Mouse (Mus musculus) hindbrain, embryonic 11.5 days (tissue): ENCODE data around the gene Ccdc61. TPM values are rescaled to one million over a fixed set of nuclear protein-coding genes. Genes with fewer than 3 reads are reported as not detected.

Experiments
- ATAC-seq: fragments of 200-750 bp; cut with Nextera tagmentation; 2 replicates; pipeline ENCODE4 v1.8.0; 2017; ENCODE audit warnings: mild to moderate bottlenecking, moderate TSS enrichment, moderate library complexity; ENCODE audit not compliant: low FRiP score
- DNase-seq: peaks from one replicate; pipeline ENCODE4 v3.0.0-alpha.2; 2015; ENCODE audit warnings: low spot score
- H3K27ac ChIP-seq: fragments of 300-500 bp; sonication (generic); 2 replicates; pipeline ENCODE4 v1.5.1; 2014; ENCODE audit warnings: mild to moderate bottlenecking, low read depth, low read length
- H3K27me3 ChIP-seq: fragments of 300-500 bp; sonication (generic); 2 replicates; pipeline ENCODE4 v1.6.1; 2014; ENCODE audit warnings: mild to moderate bottlenecking, low read length, moderate library complexity, mixed read lengths; ENCODE audit not compliant: control insufficient read depth, insufficient read depth
- H3K36me3 ChIP-seq: fragments of 300-500 bp; sonication (generic); 2 replicates; pipeline ENCODE4 v1.6.1; 2014; ENCODE audit warnings: mild to moderate bottlenecking, low read length, moderate library complexity, mixed read lengths; ENCODE audit not compliant: control insufficient read depth, insufficient read depth
- H3K4me1 ChIP-seq: fragments of 300-500 bp; sonication (generic); replicated peaks from 2 replicates; pipeline ENCODE4 v1.6.1; 2014; ENCODE audit warnings: low read length, mixed read lengths; ENCODE audit not compliant: control insufficient read depth, insufficient read depth
- H3K4me2 ChIP-seq: fragments of 300-500 bp; sonication (generic); replicated peaks from 2 replicates; pipeline ENCODE4 v1.6.1; 2014; ENCODE audit warnings: mild to moderate bottlenecking, low read depth, low read length
- H3K4me3 ChIP-seq: fragments of 300-500 bp; sonication (generic); 2 replicates; pipeline ENCODE4 v1.5.1; 2014; ENCODE audit warnings: low read depth, low read length
- H3K9ac ChIP-seq: fragments of 300-500 bp; sonication (generic); 2 replicates; pipeline ENCODE4 v1.6.1; 2014; ENCODE audit warnings: low read depth, low read length
- H3K9me3 ChIP-seq: fragments of 300-500 bp; sonication (generic); 2 replicates; pipeline ENCODE4 v1.6.1; 2016; ENCODE audit warnings: low read length; ENCODE audit not compliant: control insufficient read depth
- WGBS: fragments of 180-500 bp; shearing (Covaris S2); extraction: QIAGEN DNeasy Blood & Tissue Kit; methylation state at CpG from one replicate; pipeline ENCODE4 v1.1.7; 2014; 5-methylcytosine and 5-hydroxymethylcytosine counted together
- polyA plus RNA-seq: library from polyadenylated mRNA; unstranded; fragments of >200 nt; fragmentation: Nextera tagmentation; extraction: Ambion mirVana; gene quantifications from 2 replicates; pipeline ENCODE4 v1.2.1, GENCODE M21; 2014

Gene Ccdc61
- polyA plus RNA-seq = 22.9 and 27.3 TPM in 2 replicates

- peak within 1 kb of the TSS; percentile 60 for H3K4me2 ChIP-seq
- H3K27ac ChIP-seq = 0 out of 2 replicates have a peak within 1 kb of the TSS, but pooled peaks have one; percentile 7
- peak within 1 kb of the TSS; percentile 59 for H3K9ac ChIP-seq
- peak; percentile 99 for ATAC-seq
- H3K9me3 ChIP-seq = no peaks in the 10 kb centered on the region
- no peaks in the 10 kb centered on the region for H3K36me3 ChIP-seq
- 0 out of 2 replicates have a peak, but pooled peaks cover 5% of the 10 kb centered on the region for H3K4me1 ChIP-seq
- H3K27me3 ChIP-seq = no peaks in the 10 kb centered on the region
- peak within 1 kb of the TSS; percentile 82 for H3K4me3 ChIP-seq
- DNase-seq = peak; percentile 97
- 0% methylated on average over 33 of the region's 33 CpGs for WGBS
These were observed at the start of gene Ccdc61 for GRCm38 (mm10) chr7:18910241-18910831. Gene Ccdc61 (minus strand): TSS chr7:18910415.

- Histone ChIP-seq H3K4me3 (no peak overlapping the region), H3K9me3 (no peaks in the 10 kb centered on the region), H3K9ac (no peak overlapping the region), H3K36me3 (no peaks in the 10 kb centered on the region), H3K4me1 (peaks cover 25% of the 10 kb centered on the region), H3K27me3 (peaks cover 15% of the 10 kb centered on the region), H3K4me2 (no peak overlapping the region), H3K27ac (no peak overlapping the region)
- DNase-seq (peak; percentile 45), ATAC-seq (no peak)
- WGBS = 69% methylated on average over 8 of the region's 8 CpGs
These were observed 49.2 kb upstream of the Ccdc61 start for GRCm38 (mm10) chr7:18959446-18959845.

GRCm38 (mm10) chr7:18958384-18958766 is 48.2 kb upstream of the Ccdc61 start:
- Histone ChIP-seq H3K4me2 (peak overlapping the region; percentile 84), H3K4me3 (peak overlapping the region; percentile 35), H3K4me1 (peaks cover 24% of the 10 kb centered on the region), H3K36me3 (no peaks in the 10 kb centered on the region), H3K9ac (peak overlapping the region; percentile 64), H3K27me3 (peaks cover 15% of the 10 kb centered on the region), H3K9me3 (no peaks in the 10 kb centered on the region), H3K27ac (peak overlapping the region; percentile 79; the same call in 1 of the 2 replicates)
- WGBS = 3% methylated on average over 21 of the region's 21 CpGs
- DNase-seq (no peak), ATAC-seq (0 out of 2 replicates have a peak, but pooled peaks have one; percentile 1)

GRCm38 (mm10) chr7:18957569-18958383 is 47.6 kb upstream of the Ccdc61 start:
- peak; percentile 50 for ATAC-seq
- 0 out of 2 replicates have a peak, but pooled peaks cover under 1% of the 10 kb centered on the region for H3K36me3 ChIP-seq
- under 1% methylated on average over 92 of the region's 107 CpGs for WGBS
- peak; percentile 72 for DNase-seq
- peaks cover 15% of the 10 kb centered on the region for H3K27me3 ChIP-seq
- peak overlapping the region; percentile 64 for H3K9ac ChIP-seq
- H3K4me1 ChIP-seq = peaks cover 20% of the 10 kb centered on the region
- H3K4me2 ChIP-seq = peak overlapping the region; percentile 84
- H3K27ac ChIP-seq = peak overlapping the region; percentile 79
- H3K9me3 ChIP-seq = no peaks in the 10 kb centered on the region
- peak overlapping the region; percentile 35 for H3K4me3 ChIP-seq

GRCm38 (mm10) chr7:18951397-18951796 is 41.2 kb upstream of the Ccdc61 start:
- Histone ChIP-seq H3K4me1 (peaks cover 23% of the 10 kb centered on the region), H3K36me3 (peaks cover 11% of the 10 kb centered on the region), H3K27ac (peak overlapping the region; percentile 40), H3K9ac (0 out of 2 replicates have a peak overlapping the region, but pooled peaks have one; percentile 15), H3K9me3 (no peaks in the 10 kb centered on the region), H3K27me3 (0 out of 2 replicates have a peak, but pooled peaks cover under 1% of the 10 kb centered on the region), H3K4me2 (0 out of 2 replicates have a peak overlapping the region, but pooled peaks have one; percentile 0), H3K4me3 (no peak overlapping the region)
- DNase-seq = peak; percentile 73
- no peak for ATAC-seq
- WGBS = 18% methylated on average over 15 of the region's 15 CpGs

GRCm38 (mm10) chr7:18950523-18951315 is 40.5 kb upstream of the Ccdc61 start:
- 18% methylated on average over 18 of the region's 18 CpGs for WGBS
- H3K4me2 ChIP-seq = 0 out of 2 replicates have a peak overlapping the region, but pooled peaks have one; percentile 11
- H3K27ac ChIP-seq = peak overlapping the region; percentile 96
- H3K36me3 ChIP-seq = peaks cover 12% of the 10 kb centered on the region
- H3K27me3 ChIP-seq = no peaks in the 10 kb centered on the region
- DNase-seq (peak; percentile 75), ATAC-seq (no peak)
- peak overlapping the region; percentile 8; the same call in 1 of the 2 replicates for H3K9ac ChIP-seq
- H3K4me1 ChIP-seq = peaks cover 23% of the 10 kb centered on the region
- H3K9me3 ChIP-seq = no peaks in the 10 kb centered on the region
- H3K4me3 ChIP-seq = no peak overlapping the region

- DNase-seq = peak; percentile 94
- Histone ChIP-seq H3K4me2 (0 out of 2 replicates have a peak overlapping the region, but pooled peaks have one; percentile 11), H3K4me3 (no peak overlapping the region), H3K27me3 (no peaks in the 10 kb centered on the region), H3K27ac (peak overlapping the region; percentile 96), H3K9me3 (no peaks in the 10 kb centered on the region), H3K9ac (peak overlapping the region; percentile 8; the same call in 1 of the 2 replicates), H3K4me1 (peaks cover 23% of the 10 kb centered on the region), H3K36me3 (peaks cover 12% of the 10 kb centered on the region)
- WGBS = 23% methylated on average over 12 of the region's 12 CpGs
- peak; percentile 96 for ATAC-seq
These were observed 39.7 kb upstream of the Ccdc61 start for GRCm38 (mm10) chr7:18949781-18950522.
